Mouse (Mus musculus): Measurements from ENCODE around the gene H2-Q6.
"Not testable (repeated sequence)": the region's sequence is repeated elsewhere in the genome, so short reads cannot be mapped to it uniquely, and the experiment has no call there.

DNA sequence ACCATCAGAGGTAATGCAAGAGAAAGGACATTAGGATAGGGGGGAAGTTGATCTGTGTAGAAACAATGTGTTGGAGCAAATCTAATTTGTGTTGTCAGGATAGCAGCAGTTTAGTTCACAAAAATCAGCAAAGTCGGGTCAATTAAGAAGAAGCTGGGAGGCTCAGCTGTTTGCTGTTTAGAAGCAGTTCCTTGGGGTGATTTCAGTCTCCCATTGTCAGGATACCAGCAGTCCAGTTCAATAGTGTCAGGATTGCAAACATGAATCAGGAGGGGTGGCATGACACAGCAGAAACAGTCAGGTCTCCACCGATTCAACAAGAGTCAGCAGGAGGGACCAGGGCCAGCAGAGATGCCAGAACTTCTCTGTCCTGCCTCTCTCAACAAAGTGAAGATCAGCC lies 19.9 kb downstream of the H2-Q6 start:
- TF ChIP-seq FLI1 (IDR thresholded peaks at IDR 0.05; ENCODE audit: low read length); GATA1 (IDR thresholded peaks at IDR 0.05; ENCODE audit: borderline replicate concordance, low read length): not testable (repeated sequence)

Data from megakaryocyte, embryonic 14.5 days (primary cell).